Mouse (Mus musculus) gastrocnemius, postnatal 10 days (tissue): ENCODE measurements around the gene Foxo6. TPM values are rescaled to one million over a fixed set of nuclear protein-coding genes. Genes with fewer than 3 reads are reported as not detected.

Source experiments
- DNase-seq: peaks from one replicate; pipeline ENCODE4 v3.0.0; 2021; ENCODE audit warnings: mixed read lengths
- long read RNA-seq, 2 experiments: library from polyadenylated mRNA; stranded (forward); transcript quantifications; one replicate each; pipeline ENCODE4 v2.0.0; 2021
- total RNA-seq, 2 experiments: library from RNA; stranded (reverse); gene quantifications; 2 replicates each; pipeline ENCODE4 v1.2.3; 2021

Gene Foxo6
- 10 to 100 TPM; 11.9 to 12.5 TPM for total RNA-seq
- long read RNA-seq, experiment 1, transcript Foxo6-201 (2 exons, 2,615 nt): major isoform, 35 of 56 reads
- long read RNA-seq, experiment 1, partial matches to known transcripts: 13 of 56 reads
- long read RNA-seq, experiment 1, other reads (novel, unspliced or antisense): 8 of 56 reads
- long read RNA-seq, experiment 2, transcript Foxo6-201 (2 exons, 2,615 nt): major isoform, 26 of 45 reads
- long read RNA-seq, experiment 2, partial matches to known transcripts: 0 of 45 reads
- long read RNA-seq, experiment 2, other reads (novel, unspliced or antisense): 19 of 45 reads

DNA sequence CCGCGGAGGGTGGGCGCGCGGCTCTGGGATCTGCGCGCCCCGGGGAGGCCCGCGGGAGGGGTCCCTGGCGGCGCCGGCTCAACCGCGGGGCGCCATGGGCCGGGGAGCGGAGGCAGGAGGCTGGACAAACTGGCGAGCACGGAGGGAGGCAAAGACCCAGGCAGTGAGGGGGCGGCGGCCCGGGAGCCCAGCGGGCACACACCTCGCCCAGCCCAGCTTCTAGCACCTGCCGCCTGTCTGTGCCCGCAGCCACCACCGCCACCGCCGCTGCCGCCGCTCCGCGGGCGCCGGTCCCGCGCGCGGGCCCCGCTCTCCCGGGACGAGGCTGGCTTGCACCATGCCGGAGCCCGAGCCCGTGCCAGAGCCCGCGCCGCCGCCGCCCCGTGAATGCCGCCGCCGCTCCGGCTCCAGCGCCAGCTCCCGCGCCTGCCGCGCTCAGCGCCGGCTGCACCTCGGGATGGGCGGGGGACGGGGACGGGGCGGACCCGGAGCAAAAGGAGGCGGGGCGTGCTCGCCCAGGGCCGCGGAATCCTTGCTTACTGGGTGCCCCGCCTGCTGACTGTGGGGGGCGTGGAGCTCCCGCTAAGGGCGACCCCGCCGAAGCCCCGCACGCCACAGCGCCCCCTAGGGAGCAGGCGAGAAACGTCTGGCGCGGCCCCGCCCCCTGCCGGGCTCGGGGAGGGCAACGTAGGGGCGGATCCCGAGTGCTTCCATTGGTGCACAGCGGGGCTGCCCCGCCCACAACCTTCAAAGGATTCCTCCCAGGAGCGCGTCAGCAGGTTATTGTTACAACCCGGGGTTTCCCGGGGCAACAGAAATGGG lies at the start of gene Foxo6:
Gene Foxo6, minus strand, starts transcription at position 60 of the 822 bp plus-strand sequence.
- peak; percentile 97 for DNase-seq

DNA sequence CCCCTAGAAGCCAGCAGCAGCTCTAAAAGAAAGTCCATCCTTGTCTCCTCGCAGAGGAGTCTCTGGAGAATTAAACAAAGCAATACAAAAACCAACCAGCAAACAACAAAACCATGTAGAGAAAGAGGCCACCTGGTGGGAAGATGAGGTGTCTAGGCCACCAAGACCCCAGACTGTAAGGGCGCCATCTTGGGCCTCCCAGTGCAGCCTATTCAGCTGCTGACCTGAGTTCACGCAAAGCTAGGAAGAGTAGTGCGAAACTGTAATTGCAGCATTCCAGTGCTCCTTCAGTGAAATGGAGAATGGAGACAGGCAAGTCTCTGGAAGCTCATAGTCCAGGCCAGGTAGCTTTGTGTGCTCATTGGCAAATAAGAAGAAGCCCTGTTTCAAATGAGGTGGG lies 47.2 kb upstream of the Foxo6 start:
- DNase-seq: no peak

DNA sequence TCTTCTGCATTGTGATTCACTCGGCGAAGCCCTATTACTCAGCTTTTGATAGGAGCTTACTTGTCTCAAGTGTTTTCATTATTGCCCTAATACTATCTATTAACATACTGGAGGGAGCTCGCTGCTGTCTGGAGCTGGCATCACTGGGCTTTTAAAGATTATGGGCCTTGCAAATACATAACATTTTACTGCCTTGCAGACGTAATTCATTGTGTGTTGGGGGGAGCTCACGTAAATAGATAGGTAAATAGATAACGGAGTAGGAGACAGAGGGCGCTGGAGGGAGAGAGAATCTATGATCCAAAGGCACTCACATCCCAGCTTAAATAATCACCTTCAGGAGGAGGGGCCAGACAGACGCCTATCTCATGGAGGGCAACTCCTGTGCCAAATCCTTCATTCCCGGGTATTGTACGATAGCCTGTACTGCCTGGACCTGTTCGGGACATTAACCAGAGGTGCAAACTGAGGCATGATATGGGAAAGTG lies 45.8 kb upstream of the Foxo6 start:
- no peak for DNase-seq

DNA sequence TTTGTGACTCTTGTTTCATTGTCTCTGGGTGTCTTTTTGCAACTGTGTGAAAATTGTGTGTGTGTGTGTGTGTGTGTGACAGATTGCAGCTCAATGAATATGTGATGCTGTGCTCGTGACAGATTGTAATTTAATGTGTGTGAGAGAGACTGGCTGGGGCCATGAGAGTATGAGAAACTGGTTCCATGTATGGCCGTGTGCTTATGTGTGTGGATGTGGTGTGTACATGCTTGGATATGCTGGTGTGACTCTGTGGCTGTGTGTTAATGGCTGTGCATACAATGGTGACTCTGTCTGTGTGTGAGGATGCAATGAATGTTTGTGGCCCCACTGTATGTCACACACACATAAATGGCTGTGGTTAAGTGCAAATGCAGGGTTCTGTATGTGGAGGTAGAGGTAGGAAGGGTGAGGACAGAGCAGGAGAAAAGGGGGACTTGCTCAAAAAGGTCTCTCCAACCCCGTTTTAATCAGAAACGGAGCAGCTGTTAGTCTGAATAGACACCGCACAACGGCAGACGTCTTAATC lies 45.3 kb upstream of the Foxo6 start:
- no peak for DNase-seq

DNA sequence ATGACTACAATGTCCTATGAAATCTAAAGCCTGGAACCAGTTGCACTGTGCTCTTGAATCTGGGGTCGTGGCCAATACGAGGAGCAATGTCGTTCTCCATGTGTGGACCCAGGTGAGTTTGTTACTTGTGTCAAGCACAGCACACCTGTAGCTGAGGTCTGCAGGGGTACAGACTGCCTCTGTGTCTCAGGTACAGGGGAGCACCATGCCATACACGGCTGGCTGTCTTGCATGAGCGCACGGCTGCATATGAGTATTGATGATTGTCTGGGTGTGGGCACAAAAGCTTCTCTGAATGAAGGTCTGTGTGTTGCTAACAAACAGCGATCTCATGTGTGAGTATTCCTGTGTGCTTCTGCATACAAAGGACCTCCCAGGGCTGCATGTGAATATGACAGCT lies 44.8 kb upstream of the Foxo6 start:
- no peak for DNase-seq

DNA sequence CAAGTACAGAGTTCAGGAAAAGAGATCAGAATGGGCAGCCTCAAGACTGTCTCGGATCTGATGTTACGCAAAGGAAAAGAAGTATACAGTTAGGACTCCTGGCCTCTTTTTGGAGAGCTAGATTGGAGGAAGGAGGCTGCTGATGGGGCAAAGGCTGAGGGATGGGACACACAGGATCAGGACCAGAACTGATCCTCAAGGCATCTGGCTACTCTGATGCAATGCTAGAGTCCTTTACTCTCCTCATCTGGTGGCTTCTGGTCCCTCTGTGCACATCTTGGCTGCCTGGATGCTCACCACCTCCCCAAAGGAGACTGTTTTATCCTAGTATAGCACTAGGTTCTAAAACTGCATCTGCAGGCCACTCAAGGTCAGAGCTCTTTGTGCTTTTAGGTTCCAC lies 44.4 kb upstream of the Foxo6 start:
- no peak for DNase-seq

GRCm38 (mm10) chr4:120325748-120326147 lies 38.6 kb upstream of the Foxo6 start:
- no peak for DNase-seq

- no peak for DNase-seq
Measured at GRCm38 (mm10) chr4:120325051-120325450, 37.9 kb upstream of the Foxo6 start.

DNA sequence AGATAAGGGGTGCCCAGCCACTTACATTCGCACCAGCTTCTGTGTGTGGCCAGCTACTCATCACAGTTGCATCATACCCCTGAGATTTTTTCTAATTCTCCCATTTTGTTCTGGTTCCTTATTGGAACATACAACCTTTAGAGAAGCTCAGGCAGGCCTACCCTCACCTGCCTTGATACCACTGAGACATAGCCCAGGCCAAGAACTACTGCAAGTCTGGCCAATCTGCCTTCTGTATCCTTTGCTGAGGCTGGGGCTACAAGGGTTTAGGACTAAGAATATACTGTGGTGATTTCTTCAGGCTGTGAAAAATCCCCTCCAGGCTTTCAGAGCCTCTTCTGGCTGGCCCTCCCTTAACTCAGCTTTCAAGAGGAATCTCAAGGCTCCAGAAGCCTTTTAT lies 36.7 kb upstream of the Foxo6 start:
- no peak for DNase-seq

DNA sequence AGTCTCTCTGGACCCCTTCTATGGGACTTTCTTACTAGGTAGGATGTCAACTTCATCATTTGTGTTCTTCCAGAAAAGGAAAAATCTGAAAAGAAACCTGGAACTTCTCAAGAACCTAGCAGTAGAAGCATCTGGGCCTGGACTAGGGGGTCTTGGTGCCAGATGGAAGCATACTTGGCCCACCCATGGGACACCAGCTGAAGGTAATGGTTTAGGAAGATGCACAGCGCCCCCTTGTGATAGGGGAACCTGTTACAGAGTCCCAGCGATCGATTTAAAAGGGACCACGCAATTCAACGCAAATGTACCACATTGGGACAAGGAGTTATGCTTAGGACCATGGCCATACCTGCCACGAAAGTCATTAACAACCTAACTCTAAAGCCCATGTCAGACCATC lies 36.0 kb upstream of the Foxo6 start:
- DNase-seq: peak; percentile 67

GRCm38 (mm10) chr4:120317541-120317940 lies 30.4 kb upstream of the Foxo6 start:
- no peak for DNase-seq

GRCm38 (mm10) chr4:120316716-120317115 lies 29.6 kb upstream of the Foxo6 start:
- no peak for DNase-seq

- no peak for DNase-seq
Measured at GRCm38 (mm10) chr4:120314571-120314970, 27.4 kb upstream of the Foxo6 start.

DNA sequence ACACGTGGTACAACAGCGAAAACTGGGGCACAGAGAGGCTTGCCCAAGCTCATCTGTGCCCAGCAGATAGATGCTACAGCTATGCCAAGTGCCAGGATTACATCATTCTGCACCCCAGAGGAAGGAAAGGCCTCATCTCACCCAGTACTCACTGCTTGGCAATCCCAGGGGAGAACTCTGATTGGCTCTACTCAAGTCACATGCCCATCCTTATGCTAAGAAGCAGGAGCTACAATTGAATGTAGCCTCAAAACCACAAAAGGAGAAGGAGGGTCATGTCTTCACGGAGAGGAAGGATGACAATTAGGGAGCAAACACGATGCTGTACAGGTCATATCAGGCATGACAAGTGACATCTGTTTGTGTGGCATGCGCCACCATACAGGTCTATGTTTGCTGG lies 26.2 kb upstream of the Foxo6 start:
- DNase-seq: no peak

DNA sequence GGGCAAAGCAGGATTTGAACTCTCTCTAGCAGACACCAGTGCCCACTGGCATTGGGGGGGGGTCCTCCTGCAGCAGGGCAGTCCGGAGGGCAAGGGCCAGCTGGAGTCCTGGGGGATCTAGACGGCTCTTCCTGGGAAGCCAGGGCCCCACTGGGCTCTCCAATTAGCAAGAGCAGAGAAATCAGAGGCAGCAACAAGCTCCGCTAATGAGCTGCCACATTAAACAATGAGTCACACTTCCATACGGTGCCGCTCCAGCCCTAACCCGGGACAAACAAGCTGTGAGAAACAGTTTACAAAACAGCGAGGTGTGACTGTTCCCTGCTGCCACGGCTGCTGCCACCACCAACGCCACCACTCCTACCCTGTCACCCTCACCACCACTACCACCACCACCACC lies 17.4 kb upstream of the Foxo6 start:
- DNase-seq: no peak

DNA sequence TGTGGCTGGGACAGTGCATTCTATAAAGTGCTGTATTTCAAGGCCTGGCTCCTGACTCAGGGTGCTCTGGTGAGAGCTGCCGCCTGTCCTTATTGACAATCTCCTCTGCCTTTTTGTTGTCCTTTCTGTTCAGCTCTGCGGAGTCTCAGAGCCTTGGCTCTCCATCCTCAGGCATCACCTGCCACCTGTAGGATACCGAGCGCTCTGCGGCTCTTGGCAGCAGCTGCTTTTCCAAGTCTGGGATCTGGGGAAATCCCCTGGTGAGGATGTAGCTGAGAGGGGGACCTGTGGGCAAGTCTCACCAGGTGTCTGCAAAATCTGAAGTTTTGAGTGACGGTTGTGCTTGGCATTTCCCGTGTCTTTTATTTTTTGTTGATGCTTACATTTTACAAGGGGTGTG lies 12.1 kb upstream of the Foxo6 start:
- DNase-seq: no peak

DNA sequence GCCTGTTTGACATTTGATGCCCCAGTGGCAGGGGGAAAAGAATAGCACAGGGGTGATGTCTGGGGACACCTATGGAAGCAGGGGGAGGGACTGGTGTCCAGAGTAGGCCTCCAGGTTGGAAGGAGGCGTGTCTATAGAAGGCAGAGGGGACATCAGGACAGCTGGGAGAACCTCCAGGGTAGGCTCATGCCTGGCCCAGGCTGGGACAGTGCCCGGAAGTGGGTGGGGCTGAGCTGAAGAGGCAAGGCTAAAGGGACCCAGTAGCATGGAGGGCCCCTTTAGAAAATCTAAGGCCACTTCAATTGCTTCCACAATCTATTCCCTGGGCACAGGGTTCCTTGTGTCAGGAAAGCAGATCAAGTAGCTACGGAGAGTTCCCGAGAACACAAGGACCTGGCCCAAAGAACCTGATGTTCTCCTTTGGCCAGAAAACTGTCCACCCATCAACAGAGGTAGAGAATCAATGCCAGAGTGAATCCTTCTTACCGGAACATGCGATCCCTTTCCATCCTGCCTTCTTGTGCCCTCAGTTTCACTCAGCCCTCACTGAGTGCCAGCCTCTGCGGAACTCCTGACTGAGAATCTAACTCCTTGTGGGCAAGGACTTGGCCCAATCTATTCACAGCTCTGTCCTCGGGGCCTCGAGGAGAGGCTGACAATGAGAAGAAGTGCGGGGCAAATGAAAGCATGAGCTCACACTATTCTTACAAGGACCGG lies 4.1 kb upstream of the Foxo6 start:
- DNase-seq: peak; percentile 89

- no peak for DNase-seq
Measured at GRCm38 (mm10) chr4:120290486-120290885, 3.3 kb upstream of the Foxo6 start.

DNA sequence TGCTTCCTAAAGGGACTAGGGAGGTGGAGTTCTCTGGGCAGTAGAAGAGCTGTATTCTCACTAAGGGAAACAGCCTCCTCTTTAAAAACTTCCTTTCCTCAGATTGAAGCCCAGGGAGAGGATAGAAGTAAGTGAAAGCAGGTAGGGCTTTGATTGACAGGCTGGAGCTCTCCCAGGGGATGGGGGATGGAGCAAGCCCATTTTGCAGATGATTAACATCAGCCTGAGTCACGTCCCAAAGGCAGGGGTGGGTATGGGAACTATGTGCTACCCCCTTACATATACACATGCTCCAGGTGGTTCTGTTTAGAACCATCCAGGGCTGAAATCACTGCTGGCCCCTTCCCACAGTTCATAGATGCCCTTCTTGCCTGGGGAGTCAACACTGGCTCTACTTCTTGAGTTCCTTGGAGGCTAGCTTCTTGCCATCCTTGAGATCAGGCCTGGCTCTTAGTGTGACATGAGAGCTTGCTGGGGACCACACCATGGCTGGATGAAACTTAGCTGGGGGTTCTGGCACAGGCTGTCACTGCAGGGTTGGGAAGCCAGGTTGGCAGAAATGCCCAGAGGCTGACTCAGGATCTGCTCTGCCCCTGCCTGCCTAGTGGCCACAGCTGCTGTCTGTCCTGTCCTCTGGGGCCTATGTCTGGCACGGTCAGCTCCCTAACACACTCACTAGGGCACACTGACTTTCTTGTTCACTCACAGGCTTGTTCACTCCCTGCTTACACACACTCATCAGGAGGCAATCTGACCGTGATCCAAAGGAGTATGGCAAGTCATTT lies 2.2 kb upstream of the Foxo6 start:
- peak; percentile 53 for DNase-seq

- DNase-seq: no peak
Measured at GRCm38 (mm10) chr4:120286761-120287241, 348 bp downstream of the Foxo6 start.

- no peak for DNase-seq
Measured at GRCm38 (mm10) chr4:120285730-120286129, 1.4 kb downstream of the Foxo6 start.

DNA sequence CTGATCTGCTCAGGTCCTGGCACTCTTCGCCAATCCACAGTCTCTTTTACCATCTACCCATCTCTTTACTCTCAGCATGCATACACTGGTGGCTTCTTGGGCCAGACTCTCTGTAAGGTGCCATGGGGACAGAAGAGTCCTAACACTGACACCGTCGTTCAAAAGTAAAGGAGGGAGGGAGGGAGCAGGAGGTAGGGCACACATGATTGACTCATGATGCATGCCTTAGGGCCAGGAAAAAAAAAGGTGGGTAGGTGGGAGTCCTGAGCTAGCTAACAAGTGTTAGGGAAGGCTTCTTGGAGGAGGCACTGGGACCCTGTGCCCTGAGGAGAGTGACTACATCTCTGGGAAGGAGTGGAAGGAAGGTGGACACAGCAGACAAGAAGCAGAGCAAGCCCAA lies 1.9 kb downstream of the Foxo6 start:
- no peak for DNase-seq
